Mouse (Mus musculus) liver, postnatal 0 days (tissue): ENCODE measurements around the gene Zfp473. TPM values are rescaled to one million over a fixed set of nuclear protein-coding genes. Genes with fewer than 3 reads are reported as not detected.

Experiments used
- ATAC-seq: fragments of 200-750 bp; cut with Nextera tagmentation; 2 replicates; pipeline ENCODE4 v1.8.0; 2017; ENCODE audit warnings: mild to moderate bottlenecking, moderate library complexity
- DNase-seq: peaks from one replicate; pipeline ENCODE4 v3.0.0-alpha.2; 2016
- H3K27ac ChIP-seq: fragments of 300-500 bp; sonication (generic); 2 replicates; pipeline ENCODE4 v1.5.1; 2014; ENCODE audit warnings: antibody characterized with exemption, moderate library complexity, mild to moderate bottlenecking, low read depth
- H3K27me3 ChIP-seq: fragments of 300-500 bp; sonication (generic); 2 replicates; pipeline ENCODE4 v1.6.1; 2014; ENCODE audit warnings: low read length, control low read depth, mixed read lengths; ENCODE audit not compliant: insufficient read depth
- H3K36me3 ChIP-seq: fragments of 300-500 bp; sonication (generic); replicated peaks from 2 replicates; pipeline ENCODE4 v1.6.1; 2014; ENCODE audit warnings: mild to moderate bottlenecking, control low read depth, low read length, moderate library complexity, mixed read lengths; ENCODE audit not compliant: insufficient read depth
- H3K4me1 ChIP-seq: fragments of 300-500 bp; sonication (generic); 2 replicates; pipeline ENCODE4 v1.6.1; 2014; ENCODE audit warnings: antibody characterized with exemption, mild to moderate bottlenecking, control low read depth; ENCODE audit not compliant: insufficient read depth
- H3K4me2 ChIP-seq: fragments of 300-500 bp; sonication (generic); 2 replicates; pipeline ENCODE4 v1.6.1; 2014; ENCODE audit warnings: low read depth, mild to moderate bottlenecking, low read length, moderate library complexity, mixed read lengths
- H3K4me3 ChIP-seq: fragments of 300-500 bp; sonication (generic); 2 replicates; pipeline ENCODE4 v1.5.1; 2014; ENCODE audit warnings: low read depth, low read length
- H3K9ac ChIP-seq: fragments of 300-500 bp; sonication (generic); replicated peaks from 2 replicates; pipeline ENCODE4 v1.6.1; 2014; ENCODE audit warnings: mild to moderate bottlenecking, moderate library complexity
- H3K9me3 ChIP-seq: fragments of 300-500 bp; sonication (generic); 2 replicates; pipeline ENCODE4 v1.6.1; 2016; ENCODE audit warnings: mild to moderate bottlenecking, control low read depth, low read length, mixed read lengths
- CTCF ChIP-seq: sonication (generic); IDR thresholded peaks from 2 replicates; pipeline ENCODE4 v1.5.1; 2016; ENCODE audit warnings: antibody characterized with exemption, low read depth
- EP300 ChIP-seq: IDR thresholded peaks from 2 replicates; pipeline ENCODE4 v1.6.1; 2016; ENCODE audit warnings: antibody characterized with exemption, low read depth, mild to moderate bottlenecking
- WGBS: fragments of 180-500 bp; shearing (Covaris S2); extraction: QIAGEN DNeasy Blood & Tissue Kit; methylation state at CpG from one replicate; pipeline ENCODE4 v1.1.7; 2014; ENCODE audit not compliant: insufficient replicate concordance; 5-methylcytosine and 5-hydroxymethylcytosine counted together
- polyA plus RNA-seq: library from polyadenylated mRNA; unstranded; fragments of >200 nt; fragmentation: Nextera tagmentation; extraction: Ambion mirVana; gene quantifications from 2 replicates; pipeline ENCODE4 v1.2.1, GENCODE M21; 2015

Gene Zfp473
- polyA plus RNA-seq, 1 experiment from 2014 or later, result 0.14 TPM

DNA sequence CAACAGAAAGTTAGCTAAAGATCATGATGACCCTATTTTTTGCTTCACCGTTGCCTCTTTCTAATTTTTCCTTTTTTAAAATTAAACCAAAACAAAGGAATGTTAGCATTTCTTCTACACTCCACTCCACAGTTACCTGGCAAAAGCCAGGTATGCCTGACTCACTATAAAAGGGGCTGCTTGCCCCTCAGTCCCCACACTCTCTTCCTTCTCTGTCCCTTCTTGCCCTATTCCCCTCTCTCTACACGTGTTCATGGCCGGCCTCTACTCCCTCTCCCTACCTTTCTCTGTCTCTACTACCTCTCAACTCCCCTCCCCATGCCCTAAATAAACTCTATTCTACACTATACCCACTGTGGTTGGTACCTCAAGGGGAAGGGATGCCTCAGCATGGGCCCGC is 3.7 kb downstream of the Zfp473 start:
- WGBS, result 68% methylated on average over 4 of the region's 4 CpGs
- Histone ChIP-seq H3K9ac (no peak overlapping the region), H3K4me2 (peak overlapping the region; percentile 77; the same call in 1 of the 2 replicates), H3K36me3 (peaks cover 3% of the 10 kb centered on the region; the same call in 1 of the 2 replicates), H3K4me3 (no peak overlapping the region), H3K27me3 (no peaks in the 10 kb centered on the region), H3K4me1 (peaks cover 24% of the 10 kb centered on the region), H3K27ac (no peak overlapping the region), H3K9me3 (no peaks in the 10 kb centered on the region)
- ATAC-seq, result no peak
- DNase-seq, result no peak
- TF ChIP-seq CTCF (no peak), EP300 (no peak)

DNA sequence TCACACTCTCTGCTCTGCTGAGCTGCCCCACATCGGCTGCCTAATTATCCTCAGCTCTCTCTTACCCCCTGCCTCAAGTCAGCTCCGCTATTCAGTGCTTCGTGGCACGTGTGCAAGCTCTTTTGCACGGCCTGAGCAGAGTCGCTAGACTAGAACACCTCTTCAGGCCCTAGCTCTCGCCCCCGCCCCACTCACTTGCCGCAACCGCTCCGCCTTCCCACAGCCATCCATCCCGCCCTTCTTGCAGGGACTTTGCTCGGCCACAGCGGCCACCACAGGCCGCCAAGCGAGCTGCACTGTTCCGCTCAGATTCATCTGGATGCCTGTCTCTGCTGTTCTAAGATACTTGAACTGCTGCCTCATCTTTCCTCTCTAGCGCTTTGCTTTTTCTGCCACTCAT is 5.8 kb downstream of the Zfp473 start:
- TF ChIP-seq EP300 (no peak), CTCF (peak; percentile 83)
- ATAC-seq (peak; percentile 12; the same call in 1 of the 2 replicates), DNase-seq (peak; percentile 79)
- Histone ChIP-seq H3K36me3 (no peaks in the 10 kb centered on the region), H3K4me2 (peak overlapping the region; percentile 60), H3K27ac (no peak overlapping the region), H3K9me3 (no peaks in the 10 kb centered on the region), H3K9ac (no peak overlapping the region; the same call in 1 of the 2 replicates), H3K4me1 (peaks cover 24% of the 10 kb centered on the region), H3K4me3 (peak overlapping the region; percentile 24), H3K27me3 (no peaks in the 10 kb centered on the region)
- 1% methylated on average over 18 of the region's 18 CpGs for WGBS

DNA sequence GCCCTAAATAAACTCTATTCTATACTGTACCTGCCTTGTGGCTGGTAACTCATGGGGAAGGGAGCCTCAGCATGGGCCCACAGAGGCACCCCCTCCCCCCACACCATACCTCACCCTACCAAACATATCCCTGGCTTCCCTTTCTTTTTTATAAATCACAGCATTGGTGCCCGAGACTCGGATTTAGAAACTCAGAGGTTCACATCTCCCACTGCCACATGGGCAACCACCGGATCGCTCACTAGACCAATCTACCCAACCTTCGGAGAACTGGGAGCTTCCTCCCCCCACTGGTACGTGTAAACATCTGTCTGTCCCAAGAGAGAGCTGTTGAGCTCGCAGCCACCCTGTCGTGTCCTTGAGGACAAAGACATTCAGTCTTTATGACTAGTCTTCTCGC is 6.6 kb downstream of the Zfp473 start:
- no peaks in the 10 kb centered on the region for H3K36me3 ChIP-seq
- WGBS, result 65% methylated on average over 9 of the region's 9 CpGs

DNA sequence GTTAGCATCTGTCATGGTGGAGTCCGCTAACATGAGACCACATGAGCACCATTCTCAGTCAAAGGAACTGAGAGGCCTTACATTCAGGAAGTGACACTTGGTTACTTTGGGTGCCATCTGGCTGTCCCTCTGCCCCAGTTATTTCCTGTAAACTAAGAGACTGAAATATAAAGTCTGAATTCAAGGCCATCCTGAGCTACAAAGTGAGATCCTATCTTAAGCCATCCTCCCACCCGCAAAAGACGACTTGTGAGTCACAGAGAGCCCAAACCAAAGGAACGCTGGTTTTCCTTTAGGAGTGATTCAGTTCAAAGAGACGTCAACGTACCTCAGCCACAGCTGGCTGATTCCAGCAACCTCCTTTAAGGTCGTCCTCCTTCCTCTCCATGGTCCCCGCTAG is 9.5 kb downstream of the Zfp473 start:
- H3K27me3 ChIP-seq, result no peaks in the 10 kb centered on the region
- no peak for ATAC-seq
- peaks cover 4% of the 10 kb centered on the region for H3K4me1 ChIP-seq
- H3K27ac ChIP-seq, result no peak overlapping the region
- H3K4me3 ChIP-seq, result no peak overlapping the region
- WGBS, result 65% methylated on average over 8 of the region's 8 CpGs
- no peak overlapping the region for H3K4me2 ChIP-seq
- H3K36me3 ChIP-seq, result no peaks in the 10 kb centered on the region; the same call in 1 of the 2 replicates
- no peak for DNase-seq
- H3K9ac ChIP-seq, result no peak overlapping the region
- H3K9me3 ChIP-seq, result no peaks in the 10 kb centered on the region
- no peak for TF ChIP-seq EP300
- TF ChIP-seq CTCF, result no peak

More for the DNA sequence above, 6.6 kb downstream of the Zfp473 start:
- ATAC-seq (no peak), DNase-seq (no peak)
- H3K4me3 ChIP-seq, result no peak overlapping the region
- TF ChIP-seq EP300, result no peak
- TF ChIP-seq CTCF, result no peak
- peaks cover 19% of the 10 kb centered on the region for H3K4me1 ChIP-seq
- no peak overlapping the region for H3K9ac ChIP-seq
- H3K4me2 ChIP-seq, result no peak overlapping the region
- H3K9me3 ChIP-seq, result no peaks in the 10 kb centered on the region
- H3K27ac ChIP-seq, result no peak overlapping the region
- H3K27me3 ChIP-seq, result no peaks in the 10 kb centered on the region

DNA sequence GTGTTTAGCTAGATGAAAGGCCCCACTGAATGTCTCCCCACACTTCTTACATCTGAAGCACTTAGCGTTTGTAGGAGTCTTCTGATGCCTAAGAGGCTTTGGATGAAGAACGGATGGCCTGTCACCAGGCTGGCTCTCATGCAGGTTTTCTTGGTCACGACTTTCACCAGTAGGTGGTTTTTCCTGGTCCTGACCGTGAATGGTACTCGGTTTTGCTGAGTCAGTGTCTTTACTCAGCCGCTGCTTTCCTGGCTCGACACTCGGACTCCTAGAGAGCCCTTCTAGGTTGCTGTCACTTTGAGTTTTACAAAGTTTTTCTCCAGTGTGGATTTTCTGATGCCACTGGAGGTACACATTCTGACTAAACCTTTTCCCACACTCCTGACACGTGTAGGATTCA is 17.1 kb downstream of the Zfp473 start:
- Histone ChIP-seq H3K4me2 (no peak overlapping the region), H3K4me3 (no peak overlapping the region), H3K27me3 (no peaks in the 10 kb centered on the region), H3K4me1 (no peaks in the 10 kb centered on the region), H3K9ac (no peak overlapping the region), H3K27ac (no peak overlapping the region), H3K36me3 (no peaks in the 10 kb centered on the region; the same call in 1 of the 2 replicates), H3K9me3 (no peaks in the 10 kb centered on the region)
- ATAC-seq (no peak), DNase-seq (no peak)
- 83% methylated on average over 9 of the region's 9 CpGs for WGBS
- TF ChIP-seq EP300, result no peak
- no peak for TF ChIP-seq CTCF

DNA sequence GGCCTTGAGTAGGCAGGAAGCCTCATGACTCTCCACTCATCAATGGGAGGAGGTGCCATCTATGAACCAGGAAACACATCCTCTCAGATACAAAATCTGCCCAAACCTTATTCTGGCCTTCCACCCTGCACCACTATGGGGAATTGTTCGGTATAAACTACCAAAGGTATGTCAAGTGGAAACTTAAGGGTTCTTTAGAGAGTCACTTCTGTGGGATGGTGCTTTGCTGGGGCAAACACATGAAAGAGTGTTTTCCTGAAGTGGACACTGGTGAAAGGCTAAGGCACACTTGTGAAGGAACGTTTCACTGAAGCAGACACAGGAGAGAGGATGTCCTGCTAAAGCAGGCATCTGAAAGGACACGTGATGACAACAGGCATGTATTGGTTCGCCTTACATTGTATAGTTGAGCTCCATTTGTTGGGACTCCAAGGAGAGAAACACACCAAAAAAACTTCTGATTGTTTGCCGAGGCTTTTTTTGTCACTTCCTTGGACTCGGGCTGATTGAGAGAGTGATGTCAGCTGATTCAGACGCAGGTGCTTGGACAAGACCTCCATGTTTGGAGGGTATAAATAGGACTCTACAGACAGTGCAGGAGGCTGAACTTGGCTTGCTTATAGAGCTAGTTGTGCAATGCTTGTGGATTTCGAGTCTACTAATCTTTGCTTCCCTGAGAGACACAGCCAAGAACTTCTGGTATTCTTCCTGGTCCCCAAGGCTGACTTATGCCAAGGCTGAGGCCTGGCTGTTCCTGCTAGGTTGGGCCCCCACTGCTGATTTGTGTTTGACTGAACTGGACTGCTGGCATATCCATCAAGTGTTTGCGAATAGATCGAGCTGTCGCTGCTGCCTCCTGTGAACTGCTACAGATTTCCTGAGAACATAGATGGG is 22.5 kb downstream of the Zfp473 start:
- WGBS, result 79% methylated on average over 11 of the region's 11 CpGs
- DNase-seq, result no peak

More for the DNA sequence above, 22.5 kb downstream of the Zfp473 start:
- ATAC-seq, result no peak
- Histone ChIP-seq H3K4me1 (no peaks in the 10 kb centered on the region), H3K9me3 (no peaks in the 10 kb centered on the region), H3K4me2 (no peak overlapping the region), H3K36me3 (no peaks in the 10 kb centered on the region), H3K27me3 (no peaks in the 10 kb centered on the region), H3K4me3 (no peak overlapping the region), H3K27ac (no peak overlapping the region), H3K9ac (no peak overlapping the region)
- TF ChIP-seq CTCF (no peak), EP300 (no peak)
